Mouse (Mus musculus) myocyte (in vitro differentiated cells): ENCODE data around the gene Rnf4. TPM values are rescaled to one million over a fixed set of nuclear protein-coding genes. Genes with fewer than 3 reads are reported as not detected.

Source experiments
- H3K27me3 ChIP-seq: one replicate; pipeline ENCODE4 v1.6.1; 2011; ENCODE audit not compliant: control insufficient read depth, insufficient read depth, insufficient read length
- H3K36me3 ChIP-seq: one replicate; pipeline ENCODE4 v1.6.1; 2011; ENCODE audit not compliant: control insufficient read depth, insufficient read depth
- H3K4me2 ChIP-seq: one replicate; pipeline ENCODE4 v1.6.1; 2011; ENCODE audit warnings: low read depth, control low read depth
- H3K4me3 ChIP-seq: one replicate; pipeline ENCODE4 v1.5.1; 2011; ENCODE audit warnings: mild to moderate bottlenecking, control low read depth, moderate library complexity
- H3K79me2 ChIP-seq: one replicate; pipeline ENCODE4 v1.6.1; 2011; ENCODE audit not compliant: control insufficient read depth, insufficient read depth
- H3ac ChIP-seq: one replicate; pipeline ENCODE4 v1.6.1; 2011; ENCODE audit not compliant: control insufficient read depth, insufficient read length
- CEBPB ChIP-seq: IDR thresholded peaks from 2 replicates; pipeline ENCODE4 v1.6.1; 2011; ENCODE audit warnings: mild to moderate bottlenecking, moderate library complexity; ENCODE audit not compliant: poor library complexity, insufficient read depth, severe bottlenecking
- E2F4 ChIP-seq: IDR thresholded peaks from one replicate; pipeline ENCODE4 v1.6.1; 2011; ENCODE audit warnings: mild to moderate bottlenecking, control low read depth, moderate library complexity; ENCODE audit not compliant: insufficient read depth
- MAX ChIP-seq: IDR thresholded peaks from one replicate; pipeline ENCODE4 v1.6.1; 2011; ENCODE audit warnings: low read depth, mild to moderate bottlenecking, control low read depth
- MYOD1 ChIP-seq, 3 experiments: IDR thresholded peaks; one replicate each; pipeline ENCODE4 v1.6.1; 2011; ENCODE audit warnings: control low read depth in 2 of 3, low read depth in 2 of 3, mild to moderate bottlenecking in 2 of 3, moderate library complexity in 1 of 3; ENCODE audit not compliant: insufficient read length in 2 of 3, control insufficient read depth in 1 of 3
- MYOG ChIP-seq, 3 experiments: IDR thresholded peaks; one replicate each; pipeline ENCODE4 v1.6.1; 2011; ENCODE audit warnings: control low read depth in 2 of 3, low read depth in 2 of 3, mild to moderate bottlenecking in 2 of 3; ENCODE audit not compliant: insufficient read length in 2 of 3, control insufficient read depth in 1 of 3, insufficient read depth in 1 of 3
- POLR2A ChIP-seq: IDR thresholded peaks from one replicate; pipeline ENCODE4 v1.6.1; 2011; ENCODE audit warnings: low read depth, mild to moderate bottlenecking, control low read depth, moderate library complexity; ENCODE audit not compliant: insufficient read length
- POLR2AphosphoS2 ChIP-seq: IDR thresholded peaks from one replicate; pipeline ENCODE4 v1.6.1; 2011; ENCODE audit warnings: low read depth, control low read depth; ENCODE audit not compliant: insufficient read length
- REST ChIP-seq: IDR thresholded peaks from one replicate; pipeline ENCODE4 v1.6.1; 2011; ENCODE audit warnings: mild to moderate bottlenecking, control low read depth, moderate library complexity; ENCODE audit not compliant: insufficient read depth, insufficient read length
- SRF ChIP-seq: IDR thresholded peaks from one replicate; pipeline ENCODE4 v1.6.1; 2011; ENCODE audit warnings: low read depth; ENCODE audit not compliant: control insufficient read depth, insufficient read length
- TCF12 ChIP-seq: IDR thresholded peaks from one replicate; pipeline ENCODE4 v1.6.1; 2011; ENCODE audit warnings: mild to moderate bottlenecking, control low read depth; ENCODE audit not compliant: poor library complexity, insufficient read depth, severe bottlenecking
- TCF3 ChIP-seq: IDR thresholded peaks from one replicate; pipeline ENCODE4 v1.6.1; 2011; ENCODE audit warnings: low read depth, control low read depth; ENCODE audit not compliant: insufficient read length
- USF1 ChIP-seq: IDR thresholded peaks from one replicate; pipeline ENCODE4 v1.6.1; 2011; ENCODE audit warnings: low read depth, mild to moderate bottlenecking, control low read depth, moderate library complexity
- polyA plus RNA-seq: library from polyadenylated mRNA; unstranded; fragments of >200 nt; fragmentation: generic; extraction: Trizol; gene quantifications from one replicate; pipeline ENCODE4 v1.2.1, GENCODE M21; 2012; ENCODE audit warnings: missing spikeins

Gene Rnf4
- polyA plus RNA-seq, 1 experiment: 78.2 TPM

- Histone ChIP-seq H3K36me3 (no peaks in the 10 kb centered on the region), H3ac (no peak overlapping the region), H3K4me2 (no peak overlapping the region), H3K4me3 (no peak overlapping the region), H3K27me3 (no peaks in the 10 kb centered on the region), H3K79me2 (peaks cover 100% of the 10 kb centered on the region)
- no peak for TF ChIP-seq CEBPB
- TF ChIP-seq TCF3: no peak
- TF ChIP-seq MAX: no peak
- TF ChIP-seq SRF: no peak
- TF ChIP-seq POLR2A: no peak
- no peak for TF ChIP-seq USF1
- TF ChIP-seq TCF12: no peak
- no peak for TF ChIP-seq MYOD1 (IDR thresholded peaks at IDR 0.05; ENCODE audit: control insufficient read depth in 1 of 3, insufficient read length in 2 of 3, low read depth in 2 of 3)
- TF ChIP-seq E2F4: no peak
Measured at GRCm38 (mm10) chr5:34381700-34382099, 45.6 kb downstream of the Rnf4 start.

DNA sequence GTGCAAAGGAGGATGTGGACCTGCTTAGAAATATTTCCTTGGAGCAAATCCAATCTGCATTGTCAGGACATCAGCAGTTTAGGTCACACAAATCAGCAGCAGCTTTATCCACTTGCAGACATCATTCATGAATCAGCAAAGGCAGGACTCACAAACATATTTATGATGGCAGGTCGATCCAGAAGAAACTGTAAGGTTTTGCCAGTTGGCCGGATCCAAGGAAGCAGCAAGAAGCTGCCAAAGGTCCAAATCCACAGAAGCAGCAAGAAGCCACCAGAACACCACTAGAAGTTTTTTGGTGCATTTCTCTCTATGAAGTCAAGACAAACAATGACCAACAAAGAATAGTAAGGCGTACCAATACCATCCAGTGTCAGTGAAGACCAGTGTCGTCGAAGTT, 49.5 kb downstream of the Rnf4 start:
- H3K79me2 ChIP-seq: peaks cover 100% of the 10 kb centered on the region
- no peak overlapping the region for H3K4me3 ChIP-seq
- TF ChIP-seq TCF12 (no peak), MAX (no peak), SRF (no peak), MYOG (IDR thresholded peaks at IDR 0.05; ENCODE audit: control insufficient read depth in 1 of 3, insufficient read depth in 1 of 3, insufficient read length in 2 of 3, low read depth in 2 of 3) (no peak), REST (no peak), POLR2AphosphoS2 (no peak), USF1 (no peak), TCF3 (no peak), MYOD1 (IDR thresholded peaks at IDR 0.05; ENCODE audit: control insufficient read depth in 1 of 3, insufficient read length in 2 of 3, low read depth in 2 of 3) (no peak), E2F4 (no peak), CEBPB (no peak), POLR2A (no peak)
- no peaks in the 10 kb centered on the region for H3K36me3 ChIP-seq
- H3ac ChIP-seq: no peak overlapping the region
- no peak overlapping the region for H3K4me2 ChIP-seq
- H3K27me3 ChIP-seq: no peaks in the 10 kb centered on the region

- H3ac ChIP-seq: no peak overlapping the region
- TF ChIP-seq TCF12 (no peak), USF1 (no peak), MYOD1 (IDR thresholded peaks at IDR 0.05; ENCODE audit: control insufficient read depth in 1 of 3, insufficient read length in 2 of 3, low read depth in 2 of 3) (no peak), POLR2A (no peak), MYOG (IDR thresholded peaks at IDR 0.05; ENCODE audit: control insufficient read depth in 1 of 3, insufficient read depth in 1 of 3, insufficient read length in 2 of 3, low read depth in 2 of 3) (no peak), POLR2AphosphoS2 (no peak), CEBPB (no peak), MAX (no peak), E2F4 (no peak), TCF3 (no peak), SRF (no peak), REST (no peak)
- no peaks in the 10 kb centered on the region for H3K36me3 ChIP-seq
- peaks cover 98% of the 10 kb centered on the region for H3K79me2 ChIP-seq
- no peak overlapping the region for H3K4me3 ChIP-seq
- no peak overlapping the region for H3K4me2 ChIP-seq
- no peaks in the 10 kb centered on the region for H3K27me3 ChIP-seq
Measured at GRCm38 (mm10) chr5:34386744-34387143, 50.7 kb downstream of the Rnf4 start.

DNA sequence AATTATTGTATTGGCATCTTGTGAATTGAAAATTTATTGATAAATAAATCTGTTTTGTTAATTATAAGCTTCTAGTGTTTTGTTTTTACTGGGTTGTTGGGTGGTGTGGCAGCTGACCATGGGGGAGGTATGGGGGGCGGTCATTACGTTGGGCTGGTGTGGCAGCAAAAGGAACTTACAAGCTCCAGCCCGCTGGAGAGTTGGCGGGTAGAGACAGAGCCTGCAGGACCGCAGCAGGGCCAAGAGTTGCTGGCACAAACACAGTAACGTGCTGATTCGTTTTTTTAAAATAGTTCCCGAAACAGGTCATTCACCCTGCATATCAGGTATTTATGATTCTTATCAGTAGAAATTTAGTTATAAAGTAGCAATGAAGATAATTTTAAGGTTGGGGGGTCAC, 57.2 kb downstream of the Rnf4 start:
- Histone ChIP-seq H3K4me2 (no peak overlapping the region), H3K36me3 (no peaks in the 10 kb centered on the region), H3K27me3 (no peaks in the 10 kb centered on the region), H3K4me3 (no peak overlapping the region), H3ac (no peak overlapping the region), H3K79me2 (peaks cover 96% of the 10 kb centered on the region)
- no peak for TF ChIP-seq USF1
- TF ChIP-seq MYOG (IDR thresholded peaks at IDR 0.05; ENCODE audit: control insufficient read depth in 1 of 3, insufficient read depth in 1 of 3, insufficient read length in 2 of 3, low read depth in 2 of 3): no peak
- no peak for TF ChIP-seq CEBPB
- TF ChIP-seq POLR2AphosphoS2: no peak
- TF ChIP-seq SRF: no peak
- no peak for TF ChIP-seq MAX
- TF ChIP-seq E2F4: no peak
- TF ChIP-seq MYOD1 (IDR thresholded peaks at IDR 0.05; ENCODE audit: control insufficient read depth in 1 of 3, insufficient read length in 2 of 3, low read depth in 2 of 3): no peak
- TF ChIP-seq TCF12: no peak
- no peak for TF ChIP-seq REST
- no peak for TF ChIP-seq TCF3
- TF ChIP-seq POLR2A: no peak

DNA sequence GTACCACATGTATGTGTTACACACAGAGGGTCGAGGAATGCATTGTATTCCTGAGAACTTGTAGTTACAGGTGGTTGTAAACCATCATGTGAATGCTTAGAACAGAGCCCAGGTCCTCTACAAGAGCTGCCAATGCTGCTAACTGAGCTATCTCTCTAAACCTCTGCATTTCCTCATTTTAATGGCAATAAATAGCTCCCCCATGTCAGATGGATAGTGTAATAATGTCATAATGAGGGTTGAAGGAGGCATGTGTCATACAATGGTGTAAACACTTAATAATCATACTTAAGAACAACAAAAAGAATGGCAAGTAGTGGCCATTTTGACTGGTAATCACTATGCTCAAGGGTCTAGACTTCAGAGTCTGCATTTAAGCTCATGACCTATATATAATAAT, 59.3 kb downstream of the Rnf4 start:
- Histone ChIP-seq H3K27me3 (no peaks in the 10 kb centered on the region), H3ac (no peak overlapping the region), H3K4me3 (no peak overlapping the region), H3K79me2 (peaks cover 96% of the 10 kb centered on the region), H3K36me3 (no peaks in the 10 kb centered on the region), H3K4me2 (no peak overlapping the region)
- TF ChIP-seq POLR2A (no peak), CEBPB (no peak), SRF (no peak), REST (no peak), TCF3 (no peak)
